Mouse (Mus musculus) midbrain, embryonic 13.5 days (tissue): ENCODE measurements around the gene Tgm4. TPM values are rescaled to one million over a fixed set of nuclear protein-coding genes. Genes with fewer than 3 reads are reported as not detected.

Experiments used
- ATAC-seq: fragments of 200-750 bp; cut with Nextera tagmentation; 2 replicates; pipeline ENCODE4 v1.8.0; 2017; ENCODE audit warnings: mild to moderate bottlenecking, moderate TSS enrichment, moderate library complexity
- H3K27ac ChIP-seq: fragments of 300-500 bp; sonication (generic); 2 replicates; pipeline ENCODE4 v1.5.1; 2015; ENCODE audit warnings: inconsistent platforms, mild to moderate bottlenecking, moderate library complexity
- H3K27me3 ChIP-seq: fragments of 300-500 bp; sonication (generic); 2 replicates; pipeline ENCODE4 v1.6.1; 2015; ENCODE audit warnings: mild to moderate bottlenecking, inconsistent platforms
- H3K36me3 ChIP-seq: fragments of 300-500 bp; sonication (generic); 2 replicates; pipeline ENCODE4 v1.6.1; 2015; ENCODE audit warnings: mild to moderate bottlenecking, inconsistent platforms
- H3K4me1 ChIP-seq: fragments of 300-500 bp; sonication (generic); replicated peaks from 2 replicates; pipeline ENCODE4 v1.6.1; 2015; ENCODE audit warnings: inconsistent platforms
- H3K4me2 ChIP-seq: fragments of 300-500 bp; sonication (generic); replicated peaks from 2 replicates; pipeline ENCODE4 v1.6.1; 2015; ENCODE audit warnings: moderate library complexity, mild to moderate bottlenecking, inconsistent platforms
- H3K4me3 ChIP-seq: fragments of 300-500 bp; sonication (generic); replicated peaks from 2 replicates; pipeline ENCODE4 v1.5.1; 2015; ENCODE audit warnings: mild to moderate bottlenecking, inconsistent platforms
- H3K9ac ChIP-seq: fragments of 300-500 bp; sonication (generic); replicated peaks from 2 replicates; pipeline ENCODE4 v1.6.1; 2015; ENCODE audit warnings: mild to moderate bottlenecking, inconsistent platforms
- H3K9me3 ChIP-seq: fragments of 300-500 bp; sonication (generic); 2 replicates; pipeline ENCODE4 v1.6.1; 2016; ENCODE audit warnings: mild to moderate bottlenecking, inconsistent platforms
- WGBS: fragments of 180-500 bp; shearing (Covaris S2); methylation state at CpG from one replicate; pipeline ENCODE4 v1.1.7; 2015; 5-methylcytosine and 5-hydroxymethylcytosine counted together
- polyA plus RNA-seq: library from polyadenylated mRNA; unstranded; fragments of >200 nt; fragmentation: Nextera tagmentation; extraction: Ambion mirVana; gene quantifications from 2 replicates; pipeline ENCODE4 v1.2.1, GENCODE M21; 2015

Tgm4 gene
- 1.1 TPM in 2 replicates for polyA plus RNA-seq

DNA sequence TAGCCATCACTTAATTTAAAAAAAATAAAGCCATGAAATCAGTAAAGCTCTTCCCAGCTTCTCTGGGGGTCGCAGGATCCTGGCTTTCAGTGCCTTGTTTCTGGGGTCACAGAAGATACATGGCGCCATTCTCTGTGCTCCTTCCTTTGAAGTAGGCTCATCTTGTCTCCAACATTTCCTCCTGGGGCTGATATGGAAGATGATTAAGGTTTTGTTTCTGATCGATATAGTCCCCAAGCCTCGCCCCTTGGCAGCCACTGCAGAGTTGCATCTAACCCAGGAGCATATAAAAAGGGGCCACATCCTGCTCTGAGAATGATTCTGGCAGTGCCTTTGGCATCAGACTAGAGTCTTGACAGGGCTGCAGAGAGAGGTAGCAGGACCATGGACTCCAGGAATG lies at the start of gene Tgm4:
TSS of gene Tgm4 (plus strand) at position 301 of the 400 bp plus-strand sequence.
- 85% methylated on average over 4 of the region's 4 CpGs for WGBS
- Histone ChIP-seq H3K4me1 (no peaks in the 10 kb centered on the region), H3K27ac (no peak within 1 kb of the TSS), H3K9me3 (no peaks in the 10 kb centered on the region), H3K9ac (no peak within 1 kb of the TSS), H3K36me3 (no peaks in the 10 kb centered on the region), H3K4me2 (no peak within 1 kb of the TSS), H3K4me3 (no peak within 1 kb of the TSS), H3K27me3 (no peaks in the 10 kb centered on the region)
- no peak for ATAC-seq

DNA sequence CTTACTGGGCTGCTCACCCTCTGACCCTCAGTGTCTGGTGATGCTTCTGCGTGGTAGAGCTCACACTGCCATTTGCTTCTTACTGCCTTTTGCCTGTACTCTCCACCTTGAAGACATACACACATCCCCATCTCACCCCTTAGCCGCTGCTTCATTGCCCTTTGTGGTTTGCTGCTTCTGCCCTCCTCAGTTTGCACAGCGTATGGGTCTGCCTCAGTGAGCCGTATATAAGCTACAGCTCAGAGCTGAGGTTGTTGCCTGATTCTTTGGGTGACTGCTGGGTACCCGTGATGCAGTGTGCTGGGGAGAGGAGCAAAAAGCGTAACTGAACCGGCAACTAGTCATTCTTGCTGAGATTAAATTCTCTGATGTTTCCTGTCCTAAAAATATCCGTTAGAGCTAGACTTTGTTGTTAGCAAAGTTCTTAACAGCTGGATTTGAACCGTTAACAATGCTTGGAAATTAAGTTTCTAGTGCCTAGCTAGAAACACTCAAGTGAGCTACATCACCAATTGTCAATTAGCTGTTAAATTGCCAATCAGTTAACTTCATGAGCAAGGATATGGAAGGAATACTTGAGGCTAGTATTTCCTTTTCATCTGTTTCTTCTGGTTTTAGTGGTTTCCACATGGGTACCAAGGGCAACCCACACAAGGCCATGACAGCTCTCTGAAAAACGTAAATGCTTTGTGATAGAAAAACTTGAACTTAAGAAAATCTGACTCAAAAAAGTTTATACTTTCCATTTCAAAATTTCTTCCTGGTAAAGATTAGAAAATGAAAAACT lies 35.9 kb upstream of the Tgm4 start:
- Histone ChIP-seq H3K27me3 (no peaks in the 10 kb centered on the region), H3K4me2 (no peak overlapping the region), H3K27ac (no peak overlapping the region), H3K36me3 (peaks cover 29% of the 10 kb centered on the region), H3K9me3 (no peaks in the 10 kb centered on the region), H3K9ac (no peak overlapping the region), H3K4me1 (no peaks in the 10 kb centered on the region), H3K4me3 (no peak overlapping the region)
- 93% methylated on average over 10 of the region's 10 CpGs for WGBS
- ATAC-seq, result no peak

DNA sequence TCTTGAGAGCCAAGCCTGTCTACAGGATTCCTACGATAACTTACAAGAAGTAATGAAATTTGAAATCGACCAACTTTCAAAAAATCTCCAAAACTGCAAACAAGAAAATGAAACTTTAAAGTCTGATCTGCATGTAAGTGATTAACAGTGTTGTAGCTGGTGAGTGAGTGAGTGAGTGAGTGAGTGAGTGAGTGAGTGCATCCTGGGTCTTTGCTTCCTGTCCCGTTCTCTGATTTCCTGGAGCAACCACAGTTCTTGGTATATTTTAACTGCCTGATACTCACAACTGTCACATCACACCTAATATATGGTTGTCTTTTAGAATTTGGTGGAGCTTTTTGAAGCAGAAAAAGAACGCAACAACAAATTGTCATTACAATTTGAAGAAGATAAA lies 35.3 kb upstream of the Tgm4 start:
- H3K4me2 ChIP-seq, result no peak overlapping the region
- H3K27ac ChIP-seq, result no peak overlapping the region
- no peaks in the 10 kb centered on the region for H3K9me3 ChIP-seq
- 97% methylated on average over 4 of the region's 4 CpGs for WGBS
- no peaks in the 10 kb centered on the region for H3K4me1 ChIP-seq
- no peak overlapping the region for H3K4me3 ChIP-seq
- peaks cover 28% of the 10 kb centered on the region for H3K36me3 ChIP-seq
- H3K9ac ChIP-seq, result no peak overlapping the region
- ATAC-seq, result no peak
- H3K27me3 ChIP-seq, result no peaks in the 10 kb centered on the region

DNA sequence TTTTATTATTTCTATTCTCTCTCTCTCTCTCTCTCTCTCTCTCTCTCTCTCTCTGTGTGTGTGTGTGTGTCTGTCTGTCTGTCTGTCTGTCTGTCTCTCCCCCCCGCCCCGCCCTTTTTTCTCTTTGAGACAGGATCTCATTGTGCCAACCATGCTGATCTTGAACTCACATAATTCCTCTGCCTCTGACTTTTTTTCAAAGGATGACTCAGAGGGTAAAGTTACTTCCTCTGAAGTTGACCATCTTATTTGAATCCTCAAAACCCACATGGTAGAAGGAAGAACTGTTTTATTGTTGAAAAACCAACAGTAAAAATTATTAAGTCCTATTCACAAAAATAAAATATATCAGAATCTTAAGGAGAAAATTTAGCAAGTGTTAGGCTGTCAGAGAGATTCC lies 29.8 kb upstream of the Tgm4 start:
- Histone ChIP-seq H3K27me3 (no peaks in the 10 kb centered on the region), H3K4me3 (no peak overlapping the region)

DNA sequence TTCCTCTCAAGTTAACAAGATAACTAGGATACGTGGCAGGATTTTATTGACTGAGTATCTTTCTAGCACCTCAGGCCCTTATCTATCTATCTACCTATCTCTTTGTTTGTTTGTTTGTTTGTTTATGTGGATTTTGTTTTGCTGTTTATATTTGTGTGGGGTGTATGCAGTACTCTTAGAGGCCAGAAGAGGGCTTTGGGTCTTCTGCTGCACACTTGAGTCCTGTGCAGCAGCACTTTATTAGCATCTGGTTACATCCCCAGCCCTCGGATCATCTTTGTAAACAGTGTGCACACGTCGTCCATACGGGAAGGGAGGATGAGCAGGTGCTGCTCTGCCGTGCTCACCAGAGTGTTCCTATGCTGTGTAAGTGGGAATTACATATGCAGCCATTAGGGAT lies 28.5 kb upstream of the Tgm4 start:
- Histone ChIP-seq H3K4me2 (no peak overlapping the region), H3K27ac (no peak overlapping the region), H3K9ac (no peak overlapping the region), H3K4me3 (no peak overlapping the region), H3K9me3 (no peaks in the 10 kb centered on the region), H3K27me3 (no peaks in the 10 kb centered on the region), H3K36me3 (peaks cover 45% of the 10 kb centered on the region), H3K4me1 (no peaks in the 10 kb centered on the region)
- no peak for ATAC-seq
- WGBS, result 81% methylated on average over 6 of the region's 6 CpGs

More for the DNA sequence above, 29.8 kb upstream of the Tgm4 start:
- H3K9ac ChIP-seq, result no peak overlapping the region
- peaks cover 44% of the 10 kb centered on the region for H3K36me3 ChIP-seq
- no peaks in the 10 kb centered on the region for H3K9me3 ChIP-seq
- no peaks in the 10 kb centered on the region for H3K4me1 ChIP-seq
- 94% methylated on average over 2 of the region's 2 CpGs for WGBS
- H3K4me2 ChIP-seq, result no peak overlapping the region
- H3K27ac ChIP-seq, result no peak overlapping the region
- ATAC-seq, result no peak

DNA sequence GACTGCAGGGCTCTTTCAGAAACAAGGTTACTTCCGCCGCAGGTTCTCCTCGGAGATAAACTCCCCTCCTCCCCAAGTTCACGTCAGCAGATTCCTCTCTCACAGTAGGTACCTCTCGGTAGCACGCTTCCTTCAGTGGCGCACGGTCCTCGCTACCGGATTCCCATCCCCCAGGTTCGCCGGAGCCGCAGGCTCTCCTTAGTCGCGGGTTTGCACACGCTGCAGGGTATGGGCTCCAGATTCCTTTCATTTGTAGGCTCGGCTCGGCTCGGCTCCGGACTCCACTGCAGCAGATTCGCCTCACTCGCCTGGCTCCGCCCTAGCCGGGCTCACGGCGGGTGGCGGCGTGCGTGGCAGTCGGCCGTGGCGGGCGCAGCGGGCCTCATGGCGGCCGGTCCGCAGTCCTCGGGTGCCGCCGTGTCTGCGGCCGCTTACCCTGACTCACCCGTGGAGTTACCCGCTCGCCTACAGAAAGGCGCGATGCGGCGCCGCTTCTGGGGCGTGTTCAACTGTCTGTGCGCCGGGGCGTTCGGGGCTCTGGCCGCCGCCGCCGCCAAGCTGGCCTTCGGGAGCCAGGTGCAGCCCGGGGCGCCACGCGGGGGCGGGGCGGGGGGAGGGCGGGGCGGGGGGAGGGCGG lies 13.4 kb upstream of the Tgm4 start, which contains the start of gene Tmem42:
TSS of gene Tmem42 (plus strand) at position 332 of the 637 bp plus-strand sequence.
- Histone ChIP-seq H3K27ac (peak within 1 kb of the TSS; percentile 91), H3K9ac (peak within 1 kb of the TSS; percentile 86), H3K4me3 (peak within 1 kb of the TSS; percentile 70), H3K27me3 (no peaks in the 10 kb centered on the region), H3K9me3 (no peaks in the 10 kb centered on the region), H3K4me1 (peaks cover 28% of the 10 kb centered on the region), H3K4me2 (peak within 1 kb of the TSS; percentile 72), H3K36me3 (peaks cover 6% of the 10 kb centered on the region; the same call in 1 of the 2 replicates)
- under 1% methylated on average over 53 of the region's 69 CpGs for WGBS
- ATAC-seq, result peak; percentile 98

DNA sequence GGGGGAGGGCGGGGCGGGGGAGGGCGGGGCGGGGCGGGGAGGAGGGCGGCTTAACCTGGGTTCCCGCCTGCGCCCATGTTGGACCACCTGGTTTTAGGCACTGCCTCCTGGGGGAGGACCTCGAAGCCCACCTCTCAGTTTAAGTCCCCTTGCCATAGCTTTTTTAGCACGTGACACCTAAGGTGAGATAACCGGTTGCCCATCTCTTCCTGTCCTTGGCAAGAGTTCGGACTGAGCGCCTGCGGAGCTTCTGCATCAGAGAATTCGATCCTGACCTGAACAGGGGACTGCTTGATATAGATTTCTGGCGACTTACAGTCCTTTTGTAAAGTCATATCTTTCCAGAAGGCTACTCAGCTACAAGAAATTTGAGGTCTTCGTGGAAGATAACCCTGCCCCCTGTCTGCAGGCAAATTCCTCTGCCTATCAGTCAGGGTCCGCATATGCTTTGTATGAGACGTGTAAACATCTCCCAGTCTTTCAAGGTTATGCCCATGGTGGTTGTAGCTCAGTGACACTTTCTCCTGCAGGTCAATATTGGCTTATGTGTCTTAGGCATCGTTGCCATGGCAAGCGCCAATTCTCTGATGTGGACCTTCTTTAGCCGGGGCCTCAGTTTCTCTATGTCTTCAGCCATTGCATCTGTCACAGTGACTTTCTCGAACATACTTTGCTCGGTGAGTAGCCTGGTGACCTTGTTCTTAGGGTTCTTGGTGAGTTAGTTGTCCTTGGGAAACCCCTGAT lies 12.7 kb upstream of the Tgm4 start:
- peak; percentile 28; the same call in 1 of the 2 replicates for ATAC-seq
- 50% methylated on average over 16 of the region's 24 CpGs for WGBS

DNA sequence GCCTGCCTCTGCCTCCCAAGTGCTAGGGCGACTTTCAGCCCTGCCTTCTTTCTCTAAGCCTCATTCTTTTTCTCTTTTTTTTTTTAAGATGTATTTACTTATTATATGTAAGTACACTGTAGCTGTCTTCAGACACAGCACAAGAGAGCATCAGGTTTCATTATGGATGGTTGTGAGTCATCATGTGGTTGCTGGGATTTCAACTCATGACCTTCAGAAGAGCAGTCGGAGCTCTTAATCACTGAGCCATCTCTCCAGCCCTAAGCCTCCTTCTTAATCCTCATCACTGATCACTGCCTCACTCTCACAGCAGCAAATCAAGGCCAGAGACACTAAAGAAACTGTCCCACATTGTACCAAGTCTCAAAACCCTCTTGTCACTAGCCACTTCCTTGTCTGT lies 10.3 kb upstream of the Tgm4 start:
- Histone ChIP-seq H3K4me1 (peaks cover 14% of the 10 kb centered on the region), H3K4me2 (no peak overlapping the region), H3K9me3 (no peaks in the 10 kb centered on the region), H3K27ac (no peak overlapping the region), H3K4me3 (no peak overlapping the region), H3K36me3 (no peaks in the 10 kb centered on the region), H3K27me3 (no peaks in the 10 kb centered on the region), H3K9ac (no peak overlapping the region)
- 75% methylated on average over 2 of the region's 2 CpGs for WGBS
- ATAC-seq, result no peak

More for the DNA sequence above, 12.7 kb upstream of the Tgm4 start:
- H3K4me2 ChIP-seq, result peak overlapping the region; percentile 72
- peaks cover 3% of the 10 kb centered on the region; the same call in 1 of the 2 replicates for H3K36me3 ChIP-seq
- H3K9ac ChIP-seq, result peak overlapping the region; percentile 86
- peak overlapping the region; percentile 70 for H3K4me3 ChIP-seq
- H3K9me3 ChIP-seq, result no peaks in the 10 kb centered on the region
- peaks cover 27% of the 10 kb centered on the region for H3K4me1 ChIP-seq
- H3K27me3 ChIP-seq, result no peaks in the 10 kb centered on the region
- peak overlapping the region; percentile 91; the same call in 1 of the 2 replicates for H3K27ac ChIP-seq

DNA sequence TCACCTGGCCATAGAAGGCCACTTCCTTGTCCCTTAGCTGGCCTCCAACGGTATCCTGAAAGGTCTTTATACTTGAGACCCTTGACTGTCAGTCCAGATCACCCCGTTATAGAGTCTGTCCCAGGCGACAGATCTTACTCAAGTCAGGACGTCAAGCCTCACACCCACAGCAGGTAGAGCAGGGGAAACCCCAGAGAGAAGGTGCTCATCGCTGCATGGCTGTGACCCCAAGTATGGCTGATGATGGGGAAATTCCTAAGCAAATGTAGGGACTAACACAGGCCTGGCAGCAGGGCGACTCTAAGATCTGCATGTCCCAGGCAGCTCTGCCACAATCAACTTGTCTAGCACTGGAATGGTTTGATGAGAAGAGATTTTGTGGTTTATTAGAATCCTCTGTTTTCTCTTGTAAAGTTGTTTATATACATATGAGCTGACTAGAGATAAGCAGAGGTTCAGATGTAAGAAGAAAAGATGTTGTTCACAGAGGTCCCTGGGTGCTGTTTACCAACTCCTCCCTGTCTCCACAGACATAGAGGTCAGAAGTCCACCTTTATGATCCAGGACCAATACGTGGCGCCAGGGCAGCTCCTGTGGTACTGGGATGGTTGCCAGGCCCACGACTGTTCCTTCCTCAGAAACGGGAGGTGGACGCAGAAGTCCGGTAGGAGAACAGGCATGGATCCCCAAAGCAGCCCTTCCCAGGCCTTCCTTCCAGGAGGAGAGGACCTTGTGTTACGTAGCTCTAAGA lies 2.9 kb upstream of the Tgm4 start:
- Histone ChIP-seq H3K4me1 (no peaks in the 10 kb centered on the region), H3K4me3 (no peak overlapping the region), H3K9me3 (no peaks in the 10 kb centered on the region), H3K9ac (no peak overlapping the region), H3K4me2 (no peak overlapping the region), H3K27ac (no peak overlapping the region), H3K36me3 (no peaks in the 10 kb centered on the region), H3K27me3 (no peaks in the 10 kb centered on the region)
- WGBS, result 87% methylated on average over 13 of the region's 13 CpGs
- no peak for ATAC-seq

DNA sequence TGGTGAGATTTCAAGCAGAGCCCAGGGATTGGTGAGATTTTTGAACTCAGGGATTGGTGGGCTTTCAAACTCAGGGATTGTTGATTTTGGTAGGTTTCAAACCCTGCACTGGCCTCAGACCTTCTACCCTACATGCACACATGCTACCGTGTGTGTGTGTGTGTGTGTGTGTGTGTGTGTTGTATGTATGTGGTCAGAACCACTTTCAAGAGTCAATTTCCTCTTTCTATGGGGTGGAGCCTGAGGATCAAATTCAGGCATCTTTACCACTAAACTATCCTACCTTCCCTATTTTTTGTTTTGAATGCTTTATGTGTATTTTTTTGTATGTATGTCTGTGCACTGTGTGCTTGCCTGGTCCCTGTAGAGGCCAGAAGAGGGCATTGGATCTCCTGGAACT lies 13.1 kb downstream of the Tgm4 start:
- no peak for ATAC-seq
- H3K27ac ChIP-seq, result no peak overlapping the region
- no peak overlapping the region for H3K4me2 ChIP-seq
- H3K9ac ChIP-seq, result no peak overlapping the region
- no peak overlapping the region for H3K4me3 ChIP-seq
- H3K27me3 ChIP-seq, result no peaks in the 10 kb centered on the region
- 80% methylated on average over 1 of the region's 1 CpGs for WGBS
- no peaks in the 10 kb centered on the region for H3K4me1 ChIP-seq
- H3K36me3 ChIP-seq, result no peaks in the 10 kb centered on the region
- H3K9me3 ChIP-seq, result no peaks in the 10 kb centered on the region

DNA sequence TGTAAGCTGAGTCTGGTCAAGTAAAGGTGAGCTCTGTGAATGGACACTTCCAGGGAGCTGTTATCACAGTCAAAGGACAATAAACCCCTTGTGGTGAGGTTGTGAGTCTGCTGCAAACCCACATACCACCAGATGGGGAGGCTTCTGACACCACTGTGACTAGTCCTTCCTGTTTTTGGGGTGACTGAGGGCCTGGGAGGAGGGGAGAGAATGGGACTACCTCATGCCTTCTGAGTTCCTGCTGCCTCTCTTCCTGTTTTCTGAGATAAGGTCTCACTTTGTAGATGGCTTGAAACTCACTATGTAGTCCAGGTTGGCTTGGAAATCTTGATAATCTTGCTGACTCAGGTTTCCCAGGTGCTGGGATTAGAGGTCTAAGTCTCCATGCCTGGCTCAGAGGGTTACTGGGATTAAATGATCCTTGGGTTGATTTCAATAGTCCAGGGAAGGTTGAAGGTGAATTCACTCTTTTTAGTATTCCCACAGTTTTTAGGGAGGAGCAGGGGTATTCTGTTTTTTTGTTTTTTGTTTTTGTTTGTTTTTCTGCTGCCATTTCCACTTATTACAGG lies 24.3 kb downstream of the Tgm4 start:
- H3K9me3 ChIP-seq, result no peaks in the 10 kb centered on the region
- H3K36me3 ChIP-seq, result no peaks in the 10 kb centered on the region
- no peaks in the 10 kb centered on the region for H3K4me1 ChIP-seq
- no peak overlapping the region for H3K27ac ChIP-seq
- no peaks in the 10 kb centered on the region for H3K27me3 ChIP-seq
- no peak overlapping the region for H3K4me3 ChIP-seq
- no peak overlapping the region for H3K9ac ChIP-seq
- no peak for ATAC-seq
- H3K4me2 ChIP-seq, result no peak overlapping the region
